Mouse (Mus musculus): Measurements from ENCODE around the gene Emd.

- TF ChIP-seq CTCF (IDR thresholded peaks at IDR 0.05; ENCODE audit: low read depth) = no peak
- TF ChIP-seq EP300 (optimal IDR thresholded peaks at IDR 0.05) = no peak
These were observed 36.0 kb upstream of the Emd start for GRCm38 (mm10) chrX:74218496-74218895.

Measured in stomach, postnatal 0 days (tissue).